Mouse (Mus musculus): ENCODE measurements around the gene Otulin.

- no peak for TF ChIP-seq POLR2A (IDR thresholded peaks at IDR 0.05; ENCODE audit: borderline replicate concordance, extremely low read depth, insufficient read depth, insufficient read length, poor library complexity, severe bottlenecking)
- no peak for TF ChIP-seq CTCF (IDR thresholded peaks at IDR 0.05; ENCODE audit: borderline replicate concordance, extremely low read depth, insufficient read depth, insufficient read length)
Measured at GRCm38 (mm10) chr15:27609554-27609953, 20.9 kb downstream of the Otulin start.
